Mouse (Mus musculus) intestine, embryonic 16.5 days (tissue): ENCODE measurements at regions not wholly inside any gene's neighbourhood (a gene's known extent, or its start where the extent isn't known, plus 50 kb on each side); places are given as distances from the start of the nearest gene placed in this dataset.

ENCODE experiments used
- ATAC-seq: fragments of 200-750 bp; cut with Nextera tagmentation; 2 replicates; pipeline ENCODE4 v1.8.0; 2017; ENCODE audit warnings: moderate TSS enrichment, moderate library complexity
- H3K27ac ChIP-seq: fragments of 300-500 bp; sonication (generic); 2 replicates; pipeline ENCODE4 v1.5.1; 2014; ENCODE audit warnings: mild to moderate bottlenecking, low read length
- H3K27me3 ChIP-seq: fragments of 300-500 bp; sonication (generic); replicated peaks from 2 replicates; pipeline ENCODE4 v1.6.1; 2014; ENCODE audit warnings: low read length, control low read depth, mixed read lengths; ENCODE audit not compliant: control insufficient read depth, insufficient read depth
- H3K36me3 ChIP-seq: fragments of 300-500 bp; sonication (generic); 2 replicates; pipeline ENCODE4 v1.6.1; 2014; ENCODE audit warnings: low read length, control low read depth; ENCODE audit not compliant: control insufficient read depth, insufficient read depth
- H3K4me1 ChIP-seq: fragments of 300-500 bp; sonication (generic); 2 replicates; pipeline ENCODE4 v1.6.1; 2014; ENCODE audit warnings: low read length, control low read depth, mixed read lengths; ENCODE audit not compliant: control insufficient read depth, insufficient read depth
- H3K4me2 ChIP-seq: fragments of 300-500 bp; sonication (generic); 2 replicates; pipeline ENCODE4 v1.6.1; 2014; ENCODE audit warnings: low read depth, low read length, control low read depth
- H3K4me3 ChIP-seq: fragments of 300-500 bp; sonication (generic); 2 replicates; pipeline ENCODE4 v1.5.1; 2014; ENCODE audit warnings: mild to moderate bottlenecking, low read length
- H3K9ac ChIP-seq: fragments of 300-500 bp; sonication (generic); 2 replicates; pipeline ENCODE4 v1.6.1; 2014; ENCODE audit warnings: low read depth, low read length
- H3K9me3 ChIP-seq: fragments of 300-500 bp; sonication (generic); 2 replicates; pipeline ENCODE4 v1.6.1; 2016; ENCODE audit warnings: low read length, control low read depth; ENCODE audit not compliant: control insufficient read depth
- WGBS: fragments of 180-500 bp; shearing (Covaris S2); extraction: QIAGEN DNeasy Blood & Tissue Kit; methylation state at CpG from one replicate; pipeline ENCODE4 v1.1.7; 2014; 5-methylcytosine and 5-hydroxymethylcytosine counted together

DNA sequence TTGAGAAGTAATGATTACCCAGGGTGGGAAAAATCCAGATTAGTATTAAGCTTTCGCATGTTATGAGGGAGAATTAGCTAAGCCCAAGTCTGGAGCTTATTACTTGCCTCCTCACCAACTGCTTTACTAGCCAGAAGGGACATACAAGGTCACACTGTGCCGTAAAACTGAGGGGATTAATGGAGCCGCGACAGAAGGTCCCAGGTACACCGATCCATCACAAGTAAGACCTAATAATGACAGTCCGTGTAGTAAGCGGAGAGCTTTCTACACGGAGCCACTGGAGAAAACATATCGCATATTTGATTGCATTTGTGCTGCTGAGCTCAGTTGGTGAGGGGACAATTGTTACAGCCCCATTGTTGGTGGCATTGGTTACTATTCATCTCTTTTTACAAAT is 133.1 kb upstream of the Sfrp2 start:
- H3K9ac ChIP-seq: no peak overlapping the region
- no peaks in the 10 kb centered on the region for H3K9me3 ChIP-seq
- ATAC-seq: no peak
- no peak overlapping the region for H3K4me2 ChIP-seq
- no peaks in the 10 kb centered on the region for H3K4me1 ChIP-seq
- WGBS: 86% methylated on average over 9 of the region's 9 CpGs
- no peaks in the 10 kb centered on the region for H3K27me3 ChIP-seq
- H3K36me3 ChIP-seq: no peaks in the 10 kb centered on the region
- no peak overlapping the region for H3K4me3 ChIP-seq
- H3K27ac ChIP-seq: no peak overlapping the region

DNA sequence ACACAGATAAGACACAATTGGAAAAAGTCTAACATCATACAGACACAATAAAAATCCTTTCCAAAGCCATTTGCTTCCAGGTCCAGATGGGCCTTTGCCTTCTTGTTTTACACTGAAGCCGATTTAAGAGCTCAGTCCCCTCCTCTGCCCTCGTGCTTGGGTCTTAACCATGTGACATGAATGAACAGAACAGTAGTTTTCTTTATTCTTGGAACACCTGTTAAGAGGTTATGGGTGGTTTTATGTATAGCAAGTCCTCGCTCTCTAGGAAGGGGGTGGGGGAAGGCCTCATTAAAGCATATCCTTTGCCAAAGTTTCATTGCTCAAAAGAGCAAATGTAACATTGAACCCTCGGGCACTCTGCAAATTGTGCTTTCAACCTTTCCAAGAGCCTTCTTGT is 125.7 kb upstream of the Sfrp2 start:
- Histone ChIP-seq H3K4me3 (no peak overlapping the region), H3K27me3 (no peaks in the 10 kb centered on the region), H3K27ac (no peak overlapping the region), H3K9ac (no peak overlapping the region), H3K36me3 (no peaks in the 10 kb centered on the region), H3K9me3 (no peaks in the 10 kb centered on the region), H3K4me1 (no peaks in the 10 kb centered on the region), H3K4me2 (no peak overlapping the region)
- WGBS: 77% methylated on average over 4 of the region's 4 CpGs
- ATAC-seq: no peak

GRCm38 (mm10) chr3:83663716-83664115 is 102.4 kb upstream of the Sfrp2 start:
- H3K4me2 ChIP-seq: no peak overlapping the region
- H3K9ac ChIP-seq: no peak overlapping the region
- H3K4me1 ChIP-seq: no peaks in the 10 kb centered on the region
- 70% methylated on average over 1 of the region's 1 CpGs for WGBS
- H3K36me3 ChIP-seq: no peaks in the 10 kb centered on the region
- no peak for ATAC-seq
- H3K27ac ChIP-seq: no peak overlapping the region
- H3K9me3 ChIP-seq: no peaks in the 10 kb centered on the region
- H3K4me3 ChIP-seq: no peak overlapping the region
- H3K27me3 ChIP-seq: no peaks in the 10 kb centered on the region

- ATAC-seq: no peak
- Histone ChIP-seq H3K9me3 (no peaks in the 10 kb centered on the region), H3K27ac (no peak overlapping the region), H3K27me3 (no peaks in the 10 kb centered on the region), H3K4me1 (no peaks in the 10 kb centered on the region), H3K36me3 (no peaks in the 10 kb centered on the region), H3K9ac (no peak overlapping the region), H3K4me2 (no peak overlapping the region), H3K4me3 (no peak overlapping the region)
- WGBS: 89% methylated on average over 5 of the region's 5 CpGs
These were observed 90.0 kb upstream of the Sfrp2 start for GRCm38 (mm10) chr3:83676147-83676546.

GRCm38 (mm10) chr3:83686611-83687010 is 79.5 kb upstream of the Sfrp2 start:
- no peak overlapping the region for H3K4me3 ChIP-seq
- 92% methylated on average over 15 of the region's 15 CpGs for WGBS
- no peaks in the 10 kb centered on the region for H3K27me3 ChIP-seq
- no peak for ATAC-seq
- H3K4me2 ChIP-seq: no peak overlapping the region
- H3K4me1 ChIP-seq: no peaks in the 10 kb centered on the region
- no peak overlapping the region for H3K9ac ChIP-seq
- no peak overlapping the region for H3K27ac ChIP-seq
- no peaks in the 10 kb centered on the region for H3K36me3 ChIP-seq
- H3K9me3 ChIP-seq: no peaks in the 10 kb centered on the region

GRCm38 (mm10) chr3:83687503-83687902 is 78.6 kb upstream of the Sfrp2 start:
- H3K27ac ChIP-seq: no peak overlapping the region
- no peak overlapping the region for H3K4me3 ChIP-seq
- no peaks in the 10 kb centered on the region for H3K36me3 ChIP-seq
- ATAC-seq: no peak
- no peaks in the 10 kb centered on the region for H3K4me1 ChIP-seq
- H3K27me3 ChIP-seq: no peaks in the 10 kb centered on the region
- H3K9me3 ChIP-seq: no peaks in the 10 kb centered on the region
- H3K4me2 ChIP-seq: no peak overlapping the region
- no peak overlapping the region for H3K9ac ChIP-seq
- 79% methylated on average over 4 of the region's 4 CpGs for WGBS

DNA sequence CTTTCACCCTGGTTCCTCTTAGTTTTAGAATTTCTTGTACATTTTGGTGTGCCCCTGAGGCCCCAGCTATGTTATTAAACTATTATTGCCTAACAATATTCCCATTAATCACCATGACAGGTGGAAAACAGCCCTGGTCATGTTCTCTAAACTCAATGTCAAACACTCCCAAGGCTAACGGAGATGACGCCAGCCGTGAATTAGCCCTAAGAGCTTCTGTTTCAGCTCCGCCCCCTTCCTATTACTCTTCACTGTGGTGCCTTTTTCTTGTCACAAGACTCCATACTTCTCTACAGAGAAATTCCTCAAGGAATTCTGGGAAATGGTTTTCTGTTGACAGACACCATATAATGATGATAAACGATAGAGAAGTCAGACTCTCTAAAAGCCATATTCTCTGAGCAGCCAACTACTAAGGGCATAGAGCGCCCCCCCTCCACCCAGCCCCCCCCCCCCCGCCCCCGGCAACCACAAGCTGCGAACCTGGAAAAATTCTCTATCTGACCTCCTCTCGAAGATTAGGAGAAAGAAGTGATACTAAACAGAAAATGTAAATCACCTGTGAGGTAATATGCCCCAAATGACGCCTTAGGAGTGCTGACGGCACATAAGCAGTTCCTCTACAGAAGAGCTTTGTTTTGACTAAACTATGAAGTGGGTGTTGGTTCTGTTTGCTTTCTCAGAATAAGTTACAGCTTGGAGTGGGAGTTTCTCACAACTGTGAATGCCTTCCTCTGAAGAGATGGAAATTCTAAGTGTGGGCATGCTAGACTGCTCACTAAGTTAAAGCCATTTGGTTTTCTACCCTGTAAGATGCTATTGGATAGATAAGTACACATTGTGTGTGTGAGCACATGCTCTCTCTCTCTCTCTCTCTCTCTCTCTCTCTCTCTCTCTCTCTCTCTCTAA is 76.8 kb upstream of the Sfrp2 start:
- ATAC-seq: no peak
- no peaks in the 10 kb centered on the region for H3K36me3 ChIP-seq
- 63% methylated on average over 12 of the region's 12 CpGs for WGBS
- H3K27ac ChIP-seq: no peak overlapping the region
- H3K4me2 ChIP-seq: no peak overlapping the region
- no peaks in the 10 kb centered on the region for H3K4me1 ChIP-seq
- no peak overlapping the region for H3K4me3 ChIP-seq
- no peak overlapping the region for H3K9ac ChIP-seq
- H3K27me3 ChIP-seq: no peaks in the 10 kb centered on the region
- H3K9me3 ChIP-seq: no peaks in the 10 kb centered on the region

- 46% methylated on average over 5 of the region's 5 CpGs for WGBS
- Histone ChIP-seq H3K9ac (no peak overlapping the region), H3K4me1 (no peaks in the 10 kb centered on the region), H3K4me3 (no peak overlapping the region), H3K27ac (no peak overlapping the region), H3K4me2 (no peak overlapping the region), H3K36me3 (no peaks in the 10 kb centered on the region), H3K27me3 (no peaks in the 10 kb centered on the region), H3K9me3 (no peaks in the 10 kb centered on the region)
- ATAC-seq: no peak
These were observed 71.6 kb upstream of the Sfrp2 start for GRCm38 (mm10) chr3:83694505-83694904.

DNA sequence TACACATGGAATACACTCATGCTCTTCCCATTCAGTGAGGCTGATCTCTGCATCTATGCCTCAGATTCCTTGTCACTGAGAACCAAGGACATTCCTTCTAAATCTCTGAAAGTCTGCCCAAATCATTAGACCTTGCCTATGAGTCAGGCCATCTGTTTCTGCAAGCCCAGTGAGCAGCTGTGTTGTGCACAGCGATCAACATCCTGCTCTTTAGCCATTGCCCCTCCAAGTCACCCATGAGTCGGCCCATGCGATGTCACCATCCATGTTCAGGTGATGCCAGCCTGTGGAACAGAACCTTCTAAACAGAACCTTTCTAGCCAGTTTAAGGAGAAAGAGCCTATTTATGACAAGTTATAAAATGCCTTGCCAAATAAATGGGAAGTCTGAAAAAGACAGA is 66.4 kb upstream of the Sfrp2 start:
- WGBS: 86% methylated on average over 3 of the region's 3 CpGs

DNA sequence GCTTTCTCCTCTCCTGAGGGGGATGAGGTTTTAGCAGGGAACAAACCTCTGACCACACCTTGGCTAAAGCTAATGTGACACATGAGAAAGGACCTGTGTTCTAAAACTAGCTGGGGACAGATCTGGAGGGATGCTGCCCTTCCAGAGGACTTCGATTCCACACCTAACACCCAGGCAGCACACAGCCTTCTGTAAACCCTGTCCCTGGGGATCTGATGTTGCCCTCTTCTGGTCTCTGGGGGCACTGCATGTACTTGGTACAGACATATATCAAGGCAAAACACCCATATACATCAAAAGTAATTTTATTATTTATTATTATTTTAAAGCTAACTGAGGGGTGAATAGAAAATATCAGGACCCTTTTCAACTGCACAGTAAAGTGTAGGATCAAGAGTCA is 65.0 kb upstream of the Sfrp2 start:
- no peak for ATAC-seq
- Histone ChIP-seq H3K4me1 (no peaks in the 10 kb centered on the region), H3K9ac (no peak overlapping the region)

More for the DNA sequence above, 66.4 kb upstream of the Sfrp2 start:
- Histone ChIP-seq H3K9me3 (no peaks in the 10 kb centered on the region), H3K27ac (no peak overlapping the region), H3K9ac (no peak overlapping the region), H3K4me3 (no peak overlapping the region), H3K36me3 (no peaks in the 10 kb centered on the region), H3K27me3 (no peaks in the 10 kb centered on the region), H3K4me2 (no peak overlapping the region), H3K4me1 (no peaks in the 10 kb centered on the region)
- no peak for ATAC-seq

More for the DNA sequence above, 65.0 kb upstream of the Sfrp2 start:
- WGBS: 38% methylated on average over 1 of the region's 1 CpGs
- H3K27ac ChIP-seq: no peak overlapping the region
- no peaks in the 10 kb centered on the region for H3K9me3 ChIP-seq
- H3K36me3 ChIP-seq: no peaks in the 10 kb centered on the region
- no peak overlapping the region for H3K4me3 ChIP-seq
- H3K4me2 ChIP-seq: no peak overlapping the region
- no peaks in the 10 kb centered on the region for H3K27me3 ChIP-seq
